Mouse (Mus musculus): ENCODE measurements around the gene Scml4. TPM values are rescaled to one million over a fixed set of nuclear protein-coding genes. Genes with fewer than 3 reads are reported as not detected.

Gene Scml4
- polyA plus RNA-seq, 1 experiment from 2014 or later: 0.15 TPM

GRCm38 (mm10) chr10:43002721-43003465 lies 142.7 kb downstream of the Scml4 start:
- no peak for ATAC-seq
- no peaks in the 10 kb centered on the region for H3K4me1 ChIP-seq

GRCm38 (mm10) chr10:43003466-43003757 lies 143.2 kb downstream of the Scml4 start:
- Histone ChIP-seq H3K4me2 (no peak overlapping the region), H3K27ac (no peak overlapping the region), H3K9me3 (replicated peaks) (no peaks in the 10 kb centered on the region), H3K27me3 (replicated peaks) (peaks cover 42% of the 10 kb centered on the region), H3K4me1 (no peaks in the 10 kb centered on the region), H3K4me3 (no peak overlapping the region), H3K36me3 (no peaks in the 10 kb centered on the region), H3K9ac (no peak overlapping the region)
- WGBS (ENCODE audit: insufficient replicate concordance): 49% methylated on average over 5 of the region's 5 CpGs
- ATAC-seq: no peak

More at GRCm38 (mm10) chr10:43002721-43003465, 142.7 kb downstream of the Scml4 start:
- peak overlapping the region; percentile 1; the same call in 1 of the 2 replicates for H3K9ac ChIP-seq
- H3K36me3 ChIP-seq: no peaks in the 10 kb centered on the region
- WGBS (ENCODE audit: insufficient replicate concordance): 14% methylated on average over 25 of the region's 25 CpGs
- peaks cover 42% of the 10 kb centered on the region for H3K27me3 ChIP-seq (replicated peaks)
- no peaks in the 10 kb centered on the region for H3K9me3 ChIP-seq (replicated peaks)
- H3K27ac ChIP-seq: no peak overlapping the region
- H3K4me2 ChIP-seq: peak overlapping the region; percentile 66
- peak overlapping the region; percentile 41 for H3K4me3 ChIP-seq

GRCm38 (mm10) chr10:43004174-43004734 lies 144.1 kb downstream of the Scml4 start:
- no peaks in the 10 kb centered on the region for H3K36me3 ChIP-seq
- no peak for ATAC-seq
- H3K9me3 ChIP-seq (replicated peaks): no peaks in the 10 kb centered on the region
- no peaks in the 10 kb centered on the region for H3K4me1 ChIP-seq
- no peak overlapping the region for H3K9ac ChIP-seq
- H3K4me3 ChIP-seq: no peak overlapping the region
- no peak overlapping the region for H3K4me2 ChIP-seq
- WGBS (ENCODE audit: insufficient replicate concordance): 70% methylated on average over 16 of the region's 16 CpGs
- H3K27ac ChIP-seq: no peak overlapping the region
- peaks cover 42% of the 10 kb centered on the region for H3K27me3 ChIP-seq (replicated peaks)

- Histone ChIP-seq H3K36me3 (no peaks in the 10 kb centered on the region), H3K27ac (no peak overlapping the region), H3K4me1 (no peaks in the 10 kb centered on the region), H3K4me2 (no peak overlapping the region), H3K9ac (no peak overlapping the region), H3K4me3 (no peak overlapping the region), H3K27me3 (replicated peaks) (peaks cover 38% of the 10 kb centered on the region), H3K9me3 (replicated peaks) (no peaks in the 10 kb centered on the region)
- 53% methylated on average over 4 of the region's 4 CpGs for WGBS (ENCODE audit: insufficient replicate concordance)
- ATAC-seq: no peak
These were observed 144.9 kb downstream of the Scml4 start for GRCm38 (mm10) chr10:43005031-43005430.

GRCm38 (mm10) chr10:43005677-43006076 lies 145.5 kb downstream of the Scml4 start:
- no peak for ATAC-seq
- Histone ChIP-seq H3K27me3 (replicated peaks) (peaks cover 38% of the 10 kb centered on the region), H3K4me2 (no peak overlapping the region), H3K9ac (no peak overlapping the region), H3K4me1 (no peaks in the 10 kb centered on the region), H3K9me3 (replicated peaks) (no peaks in the 10 kb centered on the region), H3K4me3 (no peak overlapping the region), H3K27ac (no peak overlapping the region), H3K36me3 (no peaks in the 10 kb centered on the region)
- WGBS (ENCODE audit: insufficient replicate concordance): 60% methylated on average over 7 of the region's 7 CpGs

- Histone ChIP-seq H3K4me3 (no peak overlapping the region), H3K4me1 (no peaks in the 10 kb centered on the region), H3K27me3 (replicated peaks) (peaks cover 41% of the 10 kb centered on the region), H3K27ac (no peak overlapping the region), H3K9me3 (replicated peaks) (no peaks in the 10 kb centered on the region), H3K4me2 (no peak overlapping the region), H3K9ac (no peak overlapping the region), H3K36me3 (no peaks in the 10 kb centered on the region)
- 70% methylated on average over 4 of the region's 4 CpGs for WGBS (ENCODE audit: insufficient replicate concordance)
- no peak for ATAC-seq
These were observed 146.4 kb downstream of the Scml4 start for GRCm38 (mm10) chr10:43006534-43006933.

GRCm38 (mm10) chr10:43008116-43008515 lies 147.9 kb downstream of the Scml4 start:
- no peak for ATAC-seq
- Histone ChIP-seq H3K27me3 (replicated peaks) (peaks cover 32% of the 10 kb centered on the region), H3K4me2 (no peak overlapping the region), H3K36me3 (no peaks in the 10 kb centered on the region), H3K9me3 (replicated peaks) (no peaks in the 10 kb centered on the region), H3K9ac (no peak overlapping the region), H3K4me3 (no peak overlapping the region), H3K4me1 (no peaks in the 10 kb centered on the region), H3K27ac (no peak overlapping the region)
- 52% methylated on average over 11 of the region's 11 CpGs for WGBS (ENCODE audit: insufficient replicate concordance)

Other genes starting within 250 kb of the Scml4 start
- 13.1 TPM in 2 replicates for gene Sec63, start 98.9 kb upstream of the Scml4 start, polyA plus RNA-seq (2016; fragmentation: Nextera tagmentation; extraction: Ambion mirVana)